Mouse (Mus musculus) testis, adult 2 months (tissue): ENCODE measurements around the gene Lgals12. TPM values are rescaled to one million over a fixed set of nuclear protein-coding genes. Genes with fewer than 3 reads are reported as not detected.

ENCODE experiments used
- H3K27ac ChIP-seq: fragments of 200-500 bp; 2 replicates; pipeline ENCODE4 v1.5.1; 2012; ENCODE audit warnings: low read depth, low read length; ENCODE audit not compliant: control insufficient read depth, insufficient read depth
- H3K27me3 ChIP-seq: fragments of 200-500 bp; 2 replicates; pipeline ENCODE4 v1.6.1; 2012; ENCODE audit warnings: mild to moderate bottlenecking, low read length, moderate library complexity; ENCODE audit not compliant: control insufficient read depth, insufficient read depth
- H3K36me3 ChIP-seq: fragments of 200-500 bp; 2 replicates; pipeline ENCODE4 v1.6.1; 2012; ENCODE audit warnings: mild to moderate bottlenecking, low read length; ENCODE audit not compliant: control insufficient read depth, insufficient read depth
- H3K4me1 ChIP-seq: fragments of 200-500 bp; 2 replicates; pipeline ENCODE4 v1.6.1; 2012; ENCODE audit warnings: low read length; ENCODE audit not compliant: control insufficient read depth, insufficient read depth
- H3K4me3 ChIP-seq: fragments of 200-500 bp; 2 replicates; pipeline ENCODE4 v1.5.1; 2012; ENCODE audit warnings: low read depth, mild to moderate bottlenecking, low read length, moderate library complexity, mixed read lengths; ENCODE audit not compliant: control insufficient read depth
- CTCF ChIP-seq: fragments of 200-500 bp; IDR thresholded peaks from 2 replicates; pipeline ENCODE4 v1.5.1; 2012; ENCODE audit warnings: low read depth, mild to moderate bottlenecking, inconsistent platforms, low read length, moderate library complexity; ENCODE audit not compliant: control insufficient read depth, insufficient read depth, insufficient replicate concordance
- POLR2A ChIP-seq: fragments of 200-500 bp; IDR thresholded peaks from 2 replicates; pipeline ENCODE4 v1.6.1; 2012; ENCODE audit warnings: low read depth, mild to moderate bottlenecking, inconsistent platforms, low read length, moderate library complexity; ENCODE audit not compliant: control insufficient read depth
- polyA plus RNA-seq: library from polyadenylated mRNA; depleted of rRNA; stranded (reverse); fragments of >200 nt; gene quantifications from 2 replicates; pipeline ENCODE4 v1.2.3, GENCODE M21; 2012

Lgals12 gene
- polyA plus RNA-seq, 1 experiment: 0.37 TPM

- Histone ChIP-seq H3K4me3 (no peak overlapping the region), H3K27ac (no peak overlapping the region), H3K36me3 (no peaks in the 10 kb centered on the region), H3K4me1 (no peaks in the 10 kb centered on the region; the same call in 1 of the 2 replicates), H3K27me3 (no peaks in the 10 kb centered on the region)
- TF ChIP-seq CTCF (no peak), POLR2A (no peak)
These were observed 23.4 kb downstream of the Lgals12 start for GRCm38 (mm10) chr19:7583599-7583998.

- Histone ChIP-seq H3K27ac (no peak overlapping the region), H3K4me3 (no peak overlapping the region), H3K36me3 (no peaks in the 10 kb centered on the region), H3K4me1 (no peaks in the 10 kb centered on the region; the same call in 1 of the 2 replicates), H3K27me3 (no peaks in the 10 kb centered on the region)
- no peak for TF ChIP-seq POLR2A
These were observed 23.9 kb downstream of the Lgals12 start for GRCm38 (mm10) chr19:7583101-7583500.

DNA sequence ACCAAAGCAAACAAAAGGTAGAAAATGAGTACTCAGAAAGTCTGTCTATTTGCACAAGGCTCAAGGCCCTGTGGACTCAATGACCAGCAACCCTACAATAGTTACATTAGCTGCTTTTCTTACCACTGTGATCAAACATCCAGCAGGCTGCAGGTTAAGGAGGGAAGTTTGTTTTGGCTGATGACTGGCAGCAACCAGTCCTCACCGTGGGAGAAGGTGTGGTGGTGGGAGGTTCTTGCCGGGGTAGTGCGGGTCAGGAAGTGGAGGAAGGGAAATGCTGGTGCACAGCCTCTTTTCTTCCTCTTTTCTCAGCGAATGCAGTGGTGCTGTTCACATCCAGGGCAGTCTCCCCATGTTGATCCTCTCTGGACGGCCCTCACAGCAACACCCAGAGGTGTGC lies 26.0 kb downstream of the Lgals12 start:
- no peaks in the 10 kb centered on the region for H3K36me3 ChIP-seq
- TF ChIP-seq POLR2A (no peak), CTCF (no peak)
- no peak overlapping the region for H3K4me3 ChIP-seq
- H3K27ac ChIP-seq: no peak overlapping the region
- H3K4me1 ChIP-seq: no peaks in the 10 kb centered on the region; the same call in 1 of the 2 replicates
- H3K27me3 ChIP-seq: no peaks in the 10 kb centered on the region

DNA sequence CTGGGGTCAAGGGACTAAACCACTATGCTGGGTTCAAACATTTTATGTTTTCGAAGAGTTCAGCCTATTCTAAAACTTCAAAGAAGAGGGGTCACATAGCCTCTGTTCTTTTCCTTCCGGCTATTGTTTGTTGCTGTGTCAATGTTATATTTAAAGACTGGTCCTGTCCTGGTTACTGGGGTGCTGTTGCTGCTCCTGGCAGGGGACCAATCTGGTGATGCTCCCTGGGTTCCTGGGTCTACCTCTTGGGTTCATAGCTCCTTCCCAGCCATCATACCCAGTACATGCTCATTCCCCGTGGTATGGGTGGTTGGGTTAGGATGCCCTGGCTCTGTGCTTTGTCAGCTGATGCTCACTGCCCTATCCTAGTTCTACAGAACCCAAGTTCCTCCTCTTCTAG lies 29.3 kb downstream of the Lgals12 start:
- no peak for TF ChIP-seq CTCF
- no peak for TF ChIP-seq POLR2A

GRCm38 (mm10) chr19:7576180-7576579 lies 30.8 kb downstream of the Lgals12 start:
- H3K36me3 ChIP-seq: no peaks in the 10 kb centered on the region
- H3K4me3 ChIP-seq: no peak overlapping the region
- H3K4me1 ChIP-seq: no peaks in the 10 kb centered on the region; the same call in 1 of the 2 replicates
- H3K27ac ChIP-seq: no peak overlapping the region
- TF ChIP-seq POLR2A (no peak), CTCF (no peak)
- no peaks in the 10 kb centered on the region for H3K27me3 ChIP-seq

More for the DNA sequence above, 29.3 kb downstream of the Lgals12 start:
- Histone ChIP-seq H3K36me3 (no peaks in the 10 kb centered on the region), H3K27me3 (no peaks in the 10 kb centered on the region), H3K27ac (no peak overlapping the region), H3K4me3 (no peak overlapping the region), H3K4me1 (no peaks in the 10 kb centered on the region; the same call in 1 of the 2 replicates)

DNA sequence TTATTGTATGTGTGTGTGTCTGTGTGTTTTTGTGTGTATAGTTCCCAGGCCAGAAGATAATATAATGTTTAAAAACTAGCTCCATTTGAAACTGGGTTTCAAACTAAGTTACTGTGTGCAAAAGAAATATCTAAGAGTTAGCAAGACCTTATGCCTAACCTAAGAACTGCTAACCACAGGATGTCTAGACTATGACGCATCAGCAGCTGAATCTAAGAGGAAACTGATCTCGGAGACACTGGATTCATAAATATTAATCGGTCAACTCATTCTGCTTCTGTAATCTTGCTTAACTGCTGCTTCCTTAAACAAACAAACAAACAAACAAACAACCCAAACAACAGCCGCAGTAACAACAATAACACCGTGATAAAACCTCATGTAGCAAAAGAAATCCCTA lies 37.3 kb downstream of the Lgals12 start:
- H3K4me3 ChIP-seq: no peak overlapping the region
- no peaks in the 10 kb centered on the region for H3K4me1 ChIP-seq
- H3K36me3 ChIP-seq: no peaks in the 10 kb centered on the region
- TF ChIP-seq POLR2A (no peak), CTCF (no peak)
- H3K27ac ChIP-seq: no peak overlapping the region
- H3K27me3 ChIP-seq: no peaks in the 10 kb centered on the region

DNA sequence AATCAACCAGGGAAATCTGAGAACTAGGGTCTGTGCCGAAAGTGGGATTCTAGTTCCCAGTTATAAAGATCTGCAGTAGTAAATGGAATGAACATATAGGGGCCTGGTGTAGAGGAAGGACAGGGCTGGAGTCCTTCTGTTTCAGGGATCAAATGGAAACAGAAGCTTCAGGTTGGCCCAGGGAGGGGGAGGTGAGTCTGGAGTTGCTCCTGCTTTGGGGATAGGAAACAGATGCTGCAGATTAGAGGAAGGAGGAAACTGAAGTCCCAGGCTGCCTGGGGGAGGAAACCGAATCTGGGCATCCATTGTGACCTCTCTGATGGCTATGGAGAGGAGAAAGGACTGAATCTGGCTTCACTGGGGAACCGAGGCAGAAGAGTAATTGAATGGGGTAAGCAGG lies 38.6 kb downstream of the Lgals12 start:
- TF ChIP-seq POLR2A: no peak
- TF ChIP-seq CTCF: no peak
- Histone ChIP-seq H3K36me3 (no peaks in the 10 kb centered on the region), H3K27me3 (no peaks in the 10 kb centered on the region), H3K27ac (no peak overlapping the region), H3K4me1 (no peaks in the 10 kb centered on the region), H3K4me3 (no peak overlapping the region)

- TF ChIP-seq CTCF: no peak
- TF ChIP-seq POLR2A: no peak
- no peaks in the 10 kb centered on the region for H3K27me3 ChIP-seq
- H3K27ac ChIP-seq: no peak overlapping the region
- H3K36me3 ChIP-seq: no peaks in the 10 kb centered on the region
- no peaks in the 10 kb centered on the region for H3K4me1 ChIP-seq
- H3K4me3 ChIP-seq: no peak overlapping the region
These were observed 40.2 kb downstream of the Lgals12 start for GRCm38 (mm10) chr19:7566826-7567225.
